Mouse (Mus musculus): ENCODE data around the gene 1700086D15Rik. TPM values are rescaled to one million over a fixed set of nuclear protein-coding genes. Genes with fewer than 3 reads are reported as not detected.

The 1700086D15Rik gene
- polyA plus RNA-seq, 1 experiment from 2014 or later, result 0.18 TPM

Other genes with a start within 250 kb of the 1700086D15Rik start
- gene Elac2, start 180.9 kb downstream of the 1700086D15Rik start, polyA plus RNA-seq (2015; fragmentation: Nextera tagmentation; extraction: Ambion mirVana), result 23.7 and 23.9 TPM in 2 replicates
- 5.5 and 6.0 TPM in 2 replicates for gene Arhgap44, start 3.1 kb upstream of the 1700086D15Rik start, polyA plus RNA-seq (2015; fragmentation: Nextera tagmentation; extraction: Ambion mirVana)
- 0.33 and 1.0 TPM in 2 replicates for gene Myocd, start 110.1 kb upstream of the 1700086D15Rik start, polyA plus RNA-seq (2015; fragmentation: Nextera tagmentation; extraction: Ambion mirVana)